Mouse (Mus musculus) forebrain, embryonic 12.5 days (tissue): ENCODE results near the gene Lrfn2. TPM values are rescaled to one million over a fixed set of nuclear protein-coding genes. Genes with fewer than 3 reads are reported as not detected.

Source experiments
- ATAC-seq: fragments of 200-750 bp; cut with Nextera tagmentation; 2 replicates; pipeline ENCODE4 v1.8.0; 2017; ENCODE audit warnings: moderate TSS enrichment; ENCODE audit not compliant: low FRiP score
- H3K27ac ChIP-seq: fragments of 300-500 bp; sonication (generic); 2 replicates; pipeline ENCODE4 v1.5.1; 2016; ENCODE audit warnings: mild to moderate bottlenecking
- H3K27me3 ChIP-seq: fragments of 300-500 bp; sonication (generic); 2 replicates; pipeline ENCODE4 v1.6.1; 2016; ENCODE audit warnings: mild to moderate bottlenecking
- H3K36me3 ChIP-seq: fragments of 300-500 bp; sonication (generic); replicated peaks from 2 replicates; pipeline ENCODE4 v1.6.1; 2016; ENCODE audit warnings: mild to moderate bottlenecking
- H3K4me1 ChIP-seq: fragments of 300-500 bp; sonication (generic); 2 replicates; pipeline ENCODE4 v1.6.1; 2016
- H3K4me2 ChIP-seq: fragments of 300-500 bp; sonication (generic); 2 replicates; pipeline ENCODE4 v1.6.1; 2016; ENCODE audit warnings: mild to moderate bottlenecking, moderate library complexity
- H3K4me3 ChIP-seq: fragments of 300-500 bp; sonication (generic); replicated peaks from 2 replicates; pipeline ENCODE4 v1.5.1; 2016; ENCODE audit warnings: mild to moderate bottlenecking
- H3K9ac ChIP-seq: fragments of 300-500 bp; sonication (generic); 2 replicates; pipeline ENCODE4 v1.6.1; 2016; ENCODE audit warnings: mild to moderate bottlenecking
- H3K9me3 ChIP-seq: fragments of 300-500 bp; sonication (generic); 2 replicates; pipeline ENCODE4 v1.6.1; 2016
- WGBS: fragments of 180-500 bp; shearing (Covaris S2); methylation state at CpG from one replicate; pipeline ENCODE4 v1.1.7; 2016; 5-methylcytosine and 5-hydroxymethylcytosine counted together
- microRNA-seq: library from miRNA; unstranded; fragments of <30 nt; microRNA quantifications from one replicate; pipeline ENCODE4, GENCODE M21; 2017
- polyA plus RNA-seq: library from polyadenylated mRNA; unstranded; fragments of >200 nt; fragmentation: Nextera tagmentation; extraction: Ambion mirVana; gene quantifications from 2 replicates; pipeline ENCODE4 v1.2.1, GENCODE M21; 2016

Lrfn2 gene
- polyA plus RNA-seq, 1 experiment from 2014 or later: 1.8 TPM

- H3K27me3 ChIP-seq: no peaks in the 10 kb centered on the region
Measured at GRCm38 (mm10) chr17:49111911-49112310, 179.7 kb downstream of the Lrfn2 start.

GRCm38 (mm10) chr17:49113336-49113735, 181.2 kb downstream of the Lrfn2 start:
- H3K27me3 ChIP-seq: no peaks in the 10 kb centered on the region
- WGBS: 63% methylated on average over 3 of the region's 3 CpGs
- H3K9ac ChIP-seq: no peak overlapping the region
- no peaks in the 10 kb centered on the region for H3K36me3 ChIP-seq
- H3K4me1 ChIP-seq: no peaks in the 10 kb centered on the region
- H3K9me3 ChIP-seq: no peaks in the 10 kb centered on the region
- no peak overlapping the region for H3K27ac ChIP-seq
- no peak for ATAC-seq
- no peak overlapping the region for H3K4me3 ChIP-seq
- H3K4me2 ChIP-seq: no peak overlapping the region

More at GRCm38 (mm10) chr17:49111911-49112310, 179.7 kb downstream of the Lrfn2 start:
- ATAC-seq: no peak
- Histone ChIP-seq H3K4me1 (no peaks in the 10 kb centered on the region), H3K4me2 (no peak overlapping the region), H3K4me3 (no peak overlapping the region), H3K9me3 (no peaks in the 10 kb centered on the region), H3K9ac (no peak overlapping the region), H3K36me3 (no peaks in the 10 kb centered on the region), H3K27ac (no peak overlapping the region)
- WGBS: 92% methylated on average over 2 of the region's 2 CpGs

- no peaks in the 10 kb centered on the region for H3K9me3 ChIP-seq
- H3K4me3 ChIP-seq: no peak overlapping the region
- H3K27me3 ChIP-seq: no peaks in the 10 kb centered on the region
- no peak overlapping the region for H3K4me2 ChIP-seq
- no peak overlapping the region for H3K9ac ChIP-seq
- no peak for ATAC-seq
- no peaks in the 10 kb centered on the region for H3K4me1 ChIP-seq
- H3K36me3 ChIP-seq: no peaks in the 10 kb centered on the region
- no peak overlapping the region for H3K27ac ChIP-seq
- WGBS: 91% methylated on average over 1 of the region's 1 CpGs
Measured at GRCm38 (mm10) chr17:49124166-49124565, 192.0 kb downstream of the Lrfn2 start.

GRCm38 (mm10) chr17:49124642-49125041, 192.5 kb downstream of the Lrfn2 start:
- no peak overlapping the region for H3K4me3 ChIP-seq
- H3K4me2 ChIP-seq: no peak overlapping the region
- ATAC-seq: no peak
- 77% methylated on average over 3 of the region's 3 CpGs for WGBS
- no peaks in the 10 kb centered on the region for H3K27me3 ChIP-seq
- H3K9ac ChIP-seq: no peak overlapping the region
- no peak overlapping the region for H3K27ac ChIP-seq
- no peaks in the 10 kb centered on the region for H3K9me3 ChIP-seq
- no peaks in the 10 kb centered on the region for H3K4me1 ChIP-seq
- H3K36me3 ChIP-seq: no peaks in the 10 kb centered on the region

Small RNA genes within 50 kb of the gene (microRNA-seq; reads per million reads assigned to microRNA genes)
- gene Gm44304: not detected
